Mouse (Mus musculus) thymus, postnatal 0 days (tissue): ENCODE results near the gene Gm12185. TPM values are rescaled to one million over a fixed set of nuclear protein-coding genes. Genes with fewer than 3 reads are reported as not detected.

Source experiments
- DNase-seq: peaks from one replicate; pipeline ENCODE4 v3.0.0-alpha.2; 2015; ENCODE audit warnings: low spot score
- polyA plus RNA-seq: library from polyadenylated mRNA; unstranded; fragments of >200 nt; fragmentation: Nextera tagmentation; extraction: Ambion mirVana; gene quantifications from 2 replicates; pipeline ENCODE4 v1.2.1, GENCODE M21; 2015

Gene Gm12185
- polyA plus RNA-seq, 1 experiment from 2014 or later: 1.2 TPM

DNA sequence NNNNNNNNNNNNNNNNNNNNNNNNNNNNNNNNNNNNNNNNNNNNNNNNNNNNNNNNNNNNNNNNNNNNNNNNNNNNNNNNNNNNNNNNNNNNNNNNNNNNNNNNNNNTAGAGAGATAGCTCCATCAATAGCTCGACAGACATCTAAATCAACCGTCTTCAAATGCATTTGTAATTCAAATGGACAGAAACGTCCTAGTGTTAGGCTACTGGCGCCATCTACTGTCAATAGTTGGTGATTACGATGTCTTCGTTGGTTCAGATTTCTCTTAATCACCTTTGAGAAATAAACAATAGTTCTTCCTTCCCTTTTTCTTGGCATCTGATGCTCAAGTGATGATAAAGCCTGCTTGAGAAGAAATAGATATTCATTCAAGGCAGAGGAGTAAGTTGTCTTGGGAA, 133.0 kb downstream of the Gm12185 start:
- peak; percentile 76 for DNase-seq

Other genes with a start within 250 kb of the Gm12185 start
- gene Rack1, start 191.9 kb downstream of the Gm12185 start, polyA plus RNA-seq: 988 and 1,015 TPM in 2 replicates
- gene Trim41, start 174.9 kb downstream of the Gm12185 start, polyA plus RNA-seq: 3.5 and 5.5 TPM in 2 replicates
- gene Trim7, start 166.1 kb downstream of the Gm12185 start, polyA plus RNA-seq: 1.1 and 2.1 TPM in 2 replicates
- gene Gm12184, start 165.6 kb downstream of the Gm12185 start, polyA plus RNA-seq: 7.6 and 8.8 TPM in 2 replicates
- gene Irgm1, start 120.5 kb downstream of the Gm12185 start, polyA plus RNA-seq: 57.1 and 61.0 TPM in 2 replicates
- gene Gm5431, start 90.0 kb downstream of the Gm12185 start, polyA plus RNA-seq: 0.29 and 0.46 TPM in 2 replicates
- 6.3 and 9.0 TPM in 2 replicates for gene Psme2b, start 46.0 kb downstream of the Gm12185 start, polyA plus RNA-seq
- 0.25 and 0.36 TPM in 2 replicates for gene Olfr56, start 13.3 kb downstream of the Gm12185 start, polyA plus RNA-seq
- gene 9930111J21Rik1, start 12.8 kb downstream of the Gm12185 start, polyA plus RNA-seq: 1.8 and 2.1 TPM in 2 replicates
- gene Tgtp1, start 1.9 kb upstream of the Gm12185 start, polyA plus RNA-seq: 59.3 and 61.7 TPM in 2 replicates
- 1.1 and 1.5 TPM in 2 replicates for gene 9930111J21Rik2, start 59.0 kb upstream of the Gm12185 start, polyA plus RNA-seq
- 58.7 and 59.3 TPM in 2 replicates for gene Tgtp2, start 72.0 kb upstream of the Gm12185 start, polyA plus RNA-seq
- 87.1 and 88.7 TPM in 2 replicates for gene Ifi47, start 84.4 kb upstream of the Gm12185 start, polyA plus RNA-seq
- 0.10 and 0.16 TPM in 2 replicates for gene Olfr1396, start 122.6 kb upstream of the Gm12185 start, polyA plus RNA-seq
- gene Olfr1395, start 150.0 kb upstream of the Gm12185 start, polyA plus RNA-seq: not detected in 2 replicates
- gene Olfr1394, start 162.2 kb upstream of the Gm12185 start, polyA plus RNA-seq: not detected in 2 replicates
- gene Btnl9, start 194.9 kb upstream of the Gm12185 start, polyA plus RNA-seq: 1.1 and 1.7 TPM in 2 replicates
- 33.8 and 36.1 TPM in 2 replicates for gene Zfp62, start 211.1 kb upstream of the Gm12185 start, polyA plus RNA-seq